Mouse (Mus musculus) intestine, embryonic 15.5 days (tissue): ENCODE data around the gene Myl7. TPM values are rescaled to one million over a fixed set of nuclear protein-coding genes. Genes with fewer than 3 reads are reported as not detected.

Experiments used
- polyA plus RNA-seq: library from polyadenylated mRNA; unstranded; fragments of >200 nt; fragmentation: Nextera tagmentation; extraction: Ambion mirVana; gene quantifications from 2 replicates; pipeline ENCODE4 v1.2.1, GENCODE M21; 2015

Myl7 gene
- polyA plus RNA-seq, 1 experiment from 2014 or later, result 73.5 TPM

Other genes with a start within 250 kb of the Myl7 start
- gene Mrps24, start 183.1 kb downstream of the Myl7 start, polyA plus RNA-seq, result 209 and 230 TPM in 2 replicates
- 21.3 and 21.4 TPM in 2 replicates for gene Urgcp, start 136.4 kb downstream of the Myl7 start, polyA plus RNA-seq
- 127 and 130 TPM in 2 replicates for gene Dbnl, start 110.3 kb downstream of the Myl7 start, polyA plus RNA-seq
- gene Pgam2, start 95.0 kb downstream of the Myl7 start, polyA plus RNA-seq, result 10.4 and 10.8 TPM in 2 replicates
- gene Polm, start 60.8 kb downstream of the Myl7 start, polyA plus RNA-seq, result 11.4 TPM in 2 replicates
- 36.4 and 38.4 TPM in 2 replicates for gene Aebp1, start 36.8 kb downstream of the Myl7 start, polyA plus RNA-seq
- gene Pold2, start 20.5 kb downstream of the Myl7 start, polyA plus RNA-seq, result 137 TPM in 2 replicates
- gene Gck, start 51.3 kb upstream of the Myl7 start, polyA plus RNA-seq, result 2.8 and 3.1 TPM in 2 replicates
- gene Ykt6, start 56.9 kb upstream of the Myl7 start, polyA plus RNA-seq, result 48.7 and 51.8 TPM in 2 replicates
- 5.3 and 5.9 TPM in 2 replicates for gene Camk2b, start 167.6 kb upstream of the Myl7 start, polyA plus RNA-seq